Mouse (Mus musculus) spleen, adult 12 weeks (tissue): ENCODE results near the gene Tdp1.
A peak's percentile ranks its signal among the peaks of the same experiment; 100 is the strongest.

Source experiments
- DNase-seq: peaks from one replicate; pipeline ENCODE4 v3.0.0; 2022; ENCODE audit warnings: low spot score

Gene Tdp1

GRCm38 (mm10) chr12:99884269-99885261 lies at the start of gene Tdp1, which contains the start of gene Efcab11:
Gene Tdp1 (plus strand): TSS chr12:99884517.
Gene Efcab11 (minus strand): TSS chr12:99884439.
- peak; percentile 83 for DNase-seq

- DNase-seq, result no peak
Observed at GRCm38 (mm10) chr12:99836404-99837131, 47.7 kb upstream of the Tdp1 start.

- DNase-seq, result no peak
Observed at GRCm38 (mm10) chr12:99837528-99837927, 46.8 kb upstream of the Tdp1 start.

GRCm38 (mm10) chr12:99838109-99838508 lies 46.2 kb upstream of the Tdp1 start:
- no peak for DNase-seq

GRCm38 (mm10) chr12:99838703-99839102 lies 45.6 kb upstream of the Tdp1 start:
- no peak for DNase-seq

- DNase-seq, result no peak
Observed at GRCm38 (mm10) chr12:99844951-99845350, 39.4 kb upstream of the Tdp1 start.

GRCm38 (mm10) chr12:99849996-99850395 lies 34.3 kb upstream of the Tdp1 start:
- no peak for DNase-seq

- DNase-seq, result no peak
Observed at GRCm38 (mm10) chr12:99853323-99854258, 30.7 kb upstream of the Tdp1 start.

- DNase-seq, result no peak
Observed at GRCm38 (mm10) chr12:99856011-99856410, 28.3 kb upstream of the Tdp1 start.

- DNase-seq, result no peak
Observed at GRCm38 (mm10) chr12:99858664-99859063, 25.7 kb upstream of the Tdp1 start.

GRCm38 (mm10) chr12:99859391-99860100 lies 24.8 kb upstream of the Tdp1 start:
- DNase-seq, result no peak

GRCm38 (mm10) chr12:99860981-99861380 lies 23.3 kb upstream of the Tdp1 start:
- DNase-seq, result no peak

GRCm38 (mm10) chr12:99864613-99865012 lies 19.7 kb upstream of the Tdp1 start:
- no peak for DNase-seq

GRCm38 (mm10) chr12:99868821-99869220 lies 15.5 kb upstream of the Tdp1 start:
- no peak for DNase-seq

- DNase-seq, result no peak
Observed at GRCm38 (mm10) chr12:99873443-99873842, 10.9 kb upstream of the Tdp1 start.

- no peak for DNase-seq
Observed at GRCm38 (mm10) chr12:99874609-99875008, 9.7 kb upstream of the Tdp1 start.

- DNase-seq, result peak; percentile 86
Observed at GRCm38 (mm10) chr12:99883000-99883712, 1.2 kb upstream of the Tdp1 start.

GRCm38 (mm10) chr12:99883713-99884105 lies 608 bp upstream of the Tdp1 start:
- DNase-seq, result no peak

GRCm38 (mm10) chr12:99885282-99885901 lies 1.1 kb downstream of the Tdp1 start:
- no peak for DNase-seq

- DNase-seq, result no peak
Observed at GRCm38 (mm10) chr12:99897846-99898245, 13.5 kb downstream of the Tdp1 start.
